Mouse (Mus musculus): ENCODE measurements around the gene Mfap1b. TPM values are rescaled to one million over a fixed set of nuclear protein-coding genes. Genes with fewer than 3 reads are reported as not detected.

Mfap1b gene
- total RNA-seq, 2 experiments from 2014 or later: 45.3 to 47.2 TPM

DNA sequence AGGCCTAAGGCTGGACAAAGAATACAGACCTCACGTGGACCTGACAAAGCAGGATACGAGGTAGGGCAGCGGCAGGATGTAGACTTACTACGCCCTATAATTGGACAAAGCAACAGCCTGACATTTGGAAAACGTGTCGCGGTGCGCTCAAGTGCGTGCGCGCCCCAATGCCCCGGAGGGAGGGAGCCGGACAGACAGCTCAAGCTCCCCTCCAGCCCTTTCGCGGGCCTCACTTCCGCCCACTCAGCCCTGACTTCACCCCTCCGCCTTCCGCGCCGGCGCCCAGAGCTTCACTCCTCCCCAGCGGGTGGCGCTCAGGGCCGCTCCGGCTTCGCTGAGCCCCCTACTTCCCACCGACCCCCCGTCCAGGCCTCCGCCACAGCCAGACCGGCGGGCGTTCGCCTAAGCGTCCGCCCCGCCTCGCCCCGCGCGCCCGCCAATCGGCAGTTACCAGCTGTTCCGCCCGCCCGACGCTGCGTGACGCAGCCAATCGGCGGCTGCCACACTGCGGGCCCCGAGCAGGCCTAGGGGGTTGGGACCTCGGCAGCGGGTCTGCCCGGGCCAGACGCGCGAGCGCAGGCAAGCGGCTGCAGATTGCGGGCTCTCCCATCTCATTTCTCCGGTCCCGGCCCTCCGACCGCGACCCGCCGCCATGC, 60.4 kb downstream of the Mfap1b start, which contains the start of the genes Pdia3 and Catsper2:
Gene Pdia3 (plus strand): TSS at position 389 of the 656 bp plus-strand sequence.
Gene Catsper2 (minus strand): TSS at position 406 of the 656 bp plus-strand sequence.
- Histone ChIP-seq H3K27ac (peak within 1 kb of the TSS; percentile 98), H3K4me3 (peak within 1 kb of the TSS; percentile 100)
- peak; percentile 56 for TF ChIP-seq CTCF (conservative IDR thresholded peaks at IDR 0.05)
- DNase-seq (ENCODE audit: low spot score in 2 of 2): peak; percentile 95 to 96

DNA sequence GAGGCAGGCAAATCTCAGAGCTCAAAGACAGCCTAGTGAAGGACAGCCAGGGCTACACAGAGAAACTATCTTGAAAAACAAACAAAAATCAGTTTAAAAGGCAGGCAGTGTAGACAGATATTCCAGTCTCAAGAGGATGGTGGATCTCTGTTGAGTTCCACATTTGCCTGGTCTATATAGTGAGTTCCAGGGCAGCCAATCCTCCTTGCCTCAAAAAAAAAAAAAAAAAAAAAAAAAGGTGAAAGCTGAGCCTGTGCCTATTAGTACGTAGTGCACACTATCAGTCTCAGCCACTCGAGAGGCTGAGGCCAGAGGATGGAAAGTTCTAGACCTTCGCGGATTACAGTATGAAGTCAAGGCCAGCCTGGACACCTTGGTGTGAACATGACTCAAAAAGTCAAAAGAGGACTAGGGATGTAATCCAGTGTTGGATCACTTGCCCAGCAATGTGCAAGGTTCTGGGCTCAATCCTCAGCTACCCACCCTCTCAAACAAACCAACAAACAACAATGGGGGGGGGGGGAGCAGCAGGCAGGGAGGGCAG, 61.0 kb downstream of the Mfap1b start:
- peak in 1 of 2 experiments; percentile 11 for DNase-seq (ENCODE audit: low spot score in 2 of 2)
- Histone ChIP-seq H3K4me3 (peak overlapping the region; percentile 100), H3K27ac (peak overlapping the region; percentile 98)
- TF ChIP-seq CTCF (conservative IDR thresholded peaks at IDR 0.05): no peak

Small RNA genes within 50 kb of the gene (microRNA-seq; reads per million reads assigned to microRNA genes)
- 0 reads per million in 2 experiments for gene Gm22953

Other genes with a start within 250 kb of the Mfap1b start
- 100 to 1,000 TPM; 148 to 162 TPM for gene Trp53bp1, start 202.7 kb downstream of the Mfap1b start, total RNA-seq (2021)
- 100 to 1,000 TPM; 622 to 629 TPM for gene Map1a, start 184.5 kb downstream of the Mfap1b start, total RNA-seq (2021)
- 100 to 1,000 TPM; 106 to 110 TPM for gene Ppip5k1, start 118.7 kb downstream of the Mfap1b start, total RNA-seq (2021)
- 100 to 1,000 TPM; 360 to 396 TPM for gene Ckmt1, start 116.4 kb downstream of the Mfap1b start, total RNA-seq (2021)
- under 1 TPM; 0.46 to 0.69 TPM for gene Strc, start 86.9 kb downstream of the Mfap1b start, total RNA-seq (2021)
- 100 to 1,000 TPM; 170 to 193 TPM for gene Pdia3, start 60.3 kb downstream of the Mfap1b start, total RNA-seq (2021)
- gene Catsper2, start 60.3 kb downstream of the Mfap1b start, total RNA-seq (2021): 1 to 10 TPM; 5.3 TPM
- gene Ell3, start 29.8 kb downstream of the Mfap1b start, total RNA-seq (2021): not detected
- 100 to 1,000 TPM; 146 to 155 TPM for gene Serf2, start 24.9 kb downstream of the Mfap1b start, total RNA-seq (2021)
- 10 to 100 TPM; 17.6 to 18.2 TPM for gene Hypk, start 20.8 kb downstream of the Mfap1b start, total RNA-seq (2021)
- under 1 TPM; 0.47 to 0.82 TPM for gene Serinc4, start 17.3 kb downstream of the Mfap1b start, total RNA-seq (2021)
- 10 to 100 TPM; 31.4 to 34.0 TPM for gene Mfap1a, start 32.6 kb upstream of the Mfap1b start, total RNA-seq (2021)
- 1 to 10 TPM; 2.6 to 2.8 TPM for gene Wdr76, start 32.7 kb upstream of the Mfap1b start, total RNA-seq (2021)

Data from layer of hippocampus, adult 2 months (tissue).